Mouse (Mus musculus) right cerebral cortex, postnatal 10 days (tissue): ENCODE measurements around the gene Snx11.
"Not testable (repeated sequence)": the region's sequence is repeated elsewhere in the genome, so short reads cannot be mapped to it uniquely, and the experiment has no call there.

ENCODE experiments used
- DNase-seq, 2 experiments: peaks; one replicate each; pipeline ENCODE4 v3.0.0; 2021; ENCODE audit warnings: low spot score in 2 of 2

Snx11 gene

DNA sequence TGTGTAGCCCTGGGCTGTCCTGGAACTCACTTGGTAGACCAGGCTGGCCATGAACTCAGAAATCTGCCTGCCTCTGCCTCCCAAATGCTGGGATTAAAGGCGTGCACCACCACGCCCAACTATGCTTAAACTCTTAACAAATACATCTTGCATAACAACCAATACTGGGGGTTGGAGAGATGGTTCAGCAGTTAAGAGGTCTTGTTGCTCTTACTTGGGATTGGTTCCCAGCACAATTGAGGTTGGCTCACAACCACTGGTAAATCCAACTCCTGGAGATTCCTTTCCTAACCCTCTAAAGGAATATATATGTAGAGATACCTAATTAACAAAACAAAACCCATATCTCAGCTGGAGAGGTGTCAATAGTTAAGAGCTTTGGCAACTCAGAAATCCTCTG, 18.7 kb upstream of the Snx11 start:
- DNase-seq = no peak

DNA sequence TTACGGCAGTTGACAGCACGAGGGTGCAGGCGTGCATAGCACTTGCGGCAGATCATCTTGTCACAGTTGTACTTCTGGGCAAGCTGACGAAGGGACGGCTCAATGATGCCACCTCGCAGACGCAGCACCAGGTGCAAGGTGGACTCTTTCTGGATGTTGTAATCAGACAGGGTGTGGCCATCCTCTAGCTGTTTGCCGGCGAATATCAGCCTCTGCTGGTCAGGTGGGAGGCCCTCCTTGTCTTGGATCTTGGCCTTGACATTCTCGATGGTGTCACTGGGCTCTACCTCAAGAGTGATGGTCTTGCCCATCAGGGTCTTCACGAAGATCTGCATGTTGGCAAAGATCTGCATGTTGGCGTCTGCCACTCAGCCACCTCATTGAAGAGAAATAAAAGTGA, 18.1 kb upstream of the Snx11 start:
- DNase-seq = no peak

DNA sequence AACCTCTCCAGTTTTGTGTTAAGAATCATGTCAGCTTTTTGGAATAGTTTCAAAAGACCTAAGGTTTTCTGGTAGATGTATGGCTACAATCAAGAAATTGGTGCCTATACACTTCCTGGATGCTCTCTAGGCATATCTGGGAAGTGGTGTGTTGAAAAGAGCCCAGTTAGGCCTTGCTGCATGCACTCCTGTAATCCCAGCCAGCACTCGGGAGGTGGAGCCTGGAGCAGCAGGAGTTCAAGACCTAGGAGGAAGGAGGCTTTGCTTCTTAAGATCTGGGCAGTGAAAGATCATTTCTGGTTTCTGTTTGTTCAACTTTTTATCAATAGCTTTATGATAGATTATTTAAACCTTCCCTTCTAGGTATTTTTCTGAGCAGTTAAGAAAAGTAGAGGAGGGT, 13.3 kb upstream of the Snx11 start:
- no peak for DNase-seq

DNA sequence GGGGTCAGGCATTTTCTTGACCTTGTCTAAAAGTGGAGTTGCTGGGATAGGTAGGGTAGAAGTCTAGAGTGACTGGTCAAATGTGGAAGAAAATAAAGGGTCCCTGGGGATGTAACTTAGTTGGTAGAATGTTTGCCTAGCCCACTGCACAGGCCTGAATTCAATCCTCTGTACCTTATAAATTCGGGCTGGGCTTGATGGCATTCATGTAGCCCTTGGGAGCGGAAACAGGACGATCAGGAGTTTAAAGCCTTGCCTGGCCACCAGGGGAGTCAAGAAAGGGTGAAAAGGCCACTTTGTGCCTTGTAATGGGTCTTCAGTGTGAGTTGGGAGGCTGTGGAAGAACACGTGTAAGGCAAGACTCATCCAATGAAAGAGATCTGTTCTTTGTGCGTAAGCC, 12.6 kb upstream of the Snx11 start:
- DNase-seq = no peak

DNA sequence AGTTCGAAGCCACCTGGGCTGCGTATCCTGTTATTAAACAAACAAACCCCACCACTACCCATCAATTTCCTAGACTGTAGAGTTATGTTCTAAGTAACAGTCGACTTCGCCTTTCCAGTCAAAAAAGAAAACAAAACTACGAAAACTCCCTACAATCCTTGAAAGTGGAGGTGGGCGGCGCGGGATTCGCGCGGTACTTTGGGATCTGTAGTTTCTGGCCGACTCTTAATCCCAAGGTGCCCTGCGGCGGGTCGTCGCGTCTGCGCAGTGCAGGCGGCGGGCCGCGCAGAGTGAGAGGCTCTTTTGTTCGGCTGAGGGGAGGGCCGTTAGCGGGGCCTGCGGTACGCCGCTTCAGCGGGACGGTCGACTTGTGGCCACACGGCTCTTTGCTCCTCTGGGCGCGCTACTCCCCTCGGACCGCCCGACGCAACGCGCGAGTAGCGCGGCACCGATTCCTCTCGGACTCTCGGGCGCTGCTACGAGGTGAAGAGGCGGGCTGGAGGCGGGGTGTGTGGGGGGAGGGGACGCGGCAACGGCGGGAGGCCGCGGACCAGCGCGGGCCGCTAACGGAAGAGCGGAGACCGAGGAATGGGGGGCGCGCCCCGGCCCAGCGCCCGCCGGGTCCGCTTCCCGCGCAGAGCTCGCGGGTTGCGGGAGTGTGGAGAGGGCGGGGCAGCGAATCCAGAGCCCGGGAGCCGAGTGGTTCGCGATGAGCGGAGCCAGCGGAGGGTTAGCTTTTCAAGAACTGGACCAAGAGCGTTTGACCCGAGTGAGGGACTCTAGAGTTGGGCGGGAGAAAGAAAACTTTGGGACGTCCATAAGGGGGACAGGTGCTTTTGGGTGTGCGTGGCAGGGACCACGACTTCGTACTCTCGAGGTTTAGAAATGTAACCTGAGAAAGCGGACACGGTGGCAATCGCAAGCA, 11.8 kb upstream of the Snx11 start, which contains the start of gene Cbx1:
Cbx1 (plus strand) TSS at position 257 of the 925 bp plus-strand sequence.
- DNase-seq = peak; percentile 94

DNA sequence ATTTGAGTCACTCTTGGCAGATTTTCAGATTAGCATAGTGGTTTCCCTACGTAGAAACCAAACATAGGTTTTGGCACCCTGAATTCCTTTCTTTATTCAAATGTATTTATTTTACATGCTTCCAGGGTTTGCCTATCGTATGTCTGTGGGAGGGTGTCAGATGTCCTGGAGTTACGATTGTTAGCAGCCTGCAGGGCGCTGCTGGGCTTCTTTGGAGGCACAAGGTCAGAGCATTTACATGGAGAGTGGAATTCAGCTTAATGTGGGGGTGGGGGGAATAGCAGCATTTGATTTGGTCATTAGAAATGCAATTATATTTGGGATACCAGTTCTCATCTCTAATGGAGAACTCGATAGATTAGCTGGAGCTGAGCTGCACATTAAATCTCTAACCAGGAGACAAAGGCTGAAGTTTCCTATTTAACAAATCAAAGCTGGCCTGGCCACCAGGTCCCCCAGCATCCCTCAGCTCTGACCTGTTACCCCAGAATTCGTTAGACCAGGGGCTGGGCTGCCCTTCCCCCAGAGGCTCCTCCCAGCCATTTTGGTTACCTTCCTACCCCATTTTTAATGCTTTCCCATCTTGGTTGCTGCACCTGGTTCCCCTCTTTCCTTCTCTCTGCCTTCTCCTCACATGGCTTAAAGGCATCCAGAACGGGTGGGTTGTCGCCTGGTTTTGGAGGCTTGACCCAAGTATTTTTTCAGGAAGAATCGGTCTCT, 9.5 kb upstream of the Snx11 start:
- DNase-seq = no peak

DNA sequence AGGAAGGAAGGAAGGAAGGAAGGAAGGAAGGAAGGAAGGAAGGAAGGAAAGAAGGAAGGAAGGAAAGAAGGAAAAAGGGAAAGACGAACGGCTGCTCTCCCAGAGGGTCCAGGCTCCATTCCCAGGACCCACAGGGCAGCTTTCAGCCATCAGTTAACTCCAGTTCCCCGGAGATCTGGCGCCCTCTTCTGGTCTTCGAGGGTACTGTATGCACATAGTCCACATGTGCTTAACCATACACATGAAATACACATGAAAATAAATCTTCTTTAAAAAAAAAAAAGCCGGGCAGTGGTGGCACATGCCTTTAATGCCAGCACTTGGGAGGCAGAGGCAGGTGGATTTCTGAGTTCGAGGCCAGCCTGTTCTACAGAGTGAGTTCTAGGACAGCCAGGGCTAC, 7.5 kb upstream of the Snx11 start:
- DNase-seq = peak; percentile 55 to 76

DNA sequence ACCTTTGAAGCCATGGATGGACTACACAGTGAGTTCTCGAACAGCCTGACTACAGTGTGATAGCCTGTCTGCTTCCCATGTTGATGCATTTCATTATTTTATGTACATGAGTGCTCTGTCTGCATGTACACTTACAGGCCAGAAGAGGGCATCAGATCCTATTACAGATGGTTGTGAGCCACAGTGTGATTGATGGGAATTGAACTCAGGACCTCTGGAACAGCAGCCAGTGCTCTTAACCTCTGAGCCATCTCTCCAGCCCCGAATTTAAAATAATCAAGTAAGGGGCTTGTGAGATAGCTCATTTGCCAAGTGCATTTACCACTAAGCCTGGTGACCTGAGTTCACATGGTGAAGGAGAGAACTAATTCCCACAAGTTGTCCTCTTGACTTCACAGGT, 4.1 kb upstream of the Snx11 start:
- DNase-seq = no peak

DNA sequence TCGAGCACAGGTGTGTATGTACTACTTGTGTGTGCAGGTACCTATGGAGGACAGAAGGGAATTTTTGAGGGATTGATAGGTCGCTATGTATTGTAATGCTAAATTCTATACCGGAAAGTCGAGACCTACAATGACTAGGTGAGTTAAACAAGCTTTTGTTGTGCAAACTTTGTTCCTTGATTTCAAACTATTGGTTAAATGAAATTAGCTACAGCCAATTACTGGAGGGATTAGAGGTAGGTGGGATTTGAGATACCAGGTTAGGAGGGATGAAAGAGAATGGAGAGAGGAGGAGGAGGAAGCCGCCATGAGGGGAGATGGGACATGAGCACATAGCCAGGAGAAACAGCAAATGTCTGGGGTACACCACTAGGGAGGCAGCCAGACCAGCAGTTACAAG, 2.9 kb upstream of the Snx11 start:
- no peak for DNase-seq

DNA sequence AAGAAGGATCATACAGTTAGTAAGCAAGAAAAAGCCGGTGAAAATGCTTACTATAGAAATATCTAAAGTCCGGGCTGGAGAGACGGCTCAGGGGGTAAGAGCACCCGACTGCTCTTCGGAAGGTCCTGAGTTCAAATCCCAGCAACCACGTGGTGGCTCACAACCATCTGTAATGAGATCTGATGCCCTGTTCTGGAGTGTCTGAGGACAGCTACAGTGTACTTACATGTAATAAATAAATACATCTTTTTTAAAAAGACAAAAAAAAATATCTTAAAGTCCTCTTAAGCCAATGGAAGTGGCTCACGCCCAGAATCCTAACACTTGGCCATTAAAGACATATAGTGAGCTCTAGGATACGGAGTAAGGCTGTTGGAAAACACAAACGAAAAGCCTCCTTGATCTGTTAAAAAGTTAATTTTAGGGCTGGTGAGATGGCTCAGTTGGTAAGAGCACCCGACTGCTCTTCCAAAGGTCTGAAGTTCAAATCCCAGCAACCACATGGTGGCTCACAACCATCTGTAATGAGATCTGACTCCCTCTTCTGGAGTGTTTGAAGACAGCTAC, 785 bp upstream of the Snx11 start:
- DNase-seq = not testable (repeated sequence)

DNA sequence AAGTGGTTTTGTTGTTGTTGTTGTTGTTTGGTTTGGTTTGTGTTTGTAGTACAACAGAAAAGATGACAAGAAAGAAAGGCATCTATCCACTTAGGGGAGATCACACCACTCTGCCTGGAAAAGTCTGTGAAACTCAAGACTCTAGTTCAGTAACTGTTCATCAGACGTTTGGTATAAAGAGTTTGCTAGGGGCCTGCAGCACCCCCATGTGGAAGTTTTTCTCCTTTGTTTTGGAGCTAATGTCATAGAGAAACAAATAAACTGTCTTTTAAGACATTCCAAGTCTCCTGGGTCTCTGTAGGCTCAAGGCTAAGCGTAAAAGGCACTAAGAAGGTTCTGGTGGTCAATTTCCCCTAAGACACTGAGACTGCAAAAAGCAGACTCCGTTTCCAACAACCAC, 1.3 kb downstream of the Snx11 start:
- no peak for DNase-seq

DNA sequence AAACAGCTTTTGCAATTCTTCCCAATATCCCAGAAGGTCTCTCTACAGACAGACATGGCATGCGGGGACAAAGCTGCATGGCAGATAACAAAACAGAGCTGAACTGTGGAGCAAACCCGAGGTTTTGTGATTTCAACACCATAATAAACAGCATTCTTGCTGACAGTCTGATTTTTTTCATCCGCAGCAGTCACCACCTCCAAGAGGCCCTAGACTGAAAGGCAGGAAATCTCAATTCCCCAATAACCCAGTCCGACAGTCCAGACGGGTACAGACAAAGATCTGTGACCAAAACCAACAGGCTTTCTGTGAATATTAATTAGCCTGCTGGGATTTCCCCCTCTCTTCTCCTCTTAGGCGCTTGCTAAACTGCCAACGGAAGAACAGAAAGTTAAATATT, 1.7 kb downstream of the Snx11 start:
- no peak for DNase-seq

DNA sequence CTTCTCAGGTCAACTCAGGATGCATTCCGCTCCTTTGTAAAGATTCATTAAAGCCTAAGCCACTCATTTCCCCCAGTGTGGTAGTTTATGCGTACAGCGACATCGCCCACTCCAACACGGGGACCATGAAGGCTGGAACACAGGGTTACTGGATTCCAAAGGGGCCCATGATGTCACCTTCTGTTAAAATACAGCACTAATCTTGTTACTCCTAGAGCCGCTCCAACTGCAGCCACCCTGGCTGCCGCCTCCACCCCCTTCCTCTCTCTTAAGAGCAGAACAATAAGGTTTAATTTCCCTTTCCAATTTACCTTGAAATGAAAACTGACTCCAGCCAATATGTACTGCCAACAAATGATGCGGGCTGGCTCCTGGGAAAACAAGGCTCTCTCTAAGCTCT, 2.3 kb downstream of the Snx11 start:
- no peak for DNase-seq

DNA sequence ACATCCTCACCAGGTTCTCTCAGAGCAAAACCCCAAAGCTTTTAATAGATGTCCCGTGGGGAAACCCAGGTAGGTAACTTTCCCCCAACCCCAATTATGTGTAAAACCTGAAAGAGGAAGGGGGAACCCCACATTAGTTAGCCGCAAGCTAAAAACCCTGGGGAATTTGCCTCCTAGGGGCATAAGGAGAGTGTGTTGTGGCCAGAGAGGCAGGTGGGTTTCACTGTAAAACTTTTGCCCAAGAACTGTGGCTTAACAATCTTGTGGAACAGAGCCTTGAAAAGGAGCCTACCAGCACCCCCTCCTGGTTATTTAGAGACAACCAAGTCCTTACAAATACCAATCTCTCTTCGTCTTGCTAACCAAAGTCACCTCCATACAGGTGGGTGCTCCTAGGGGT, 2.8 kb downstream of the Snx11 start:
- DNase-seq = no peak

DNA sequence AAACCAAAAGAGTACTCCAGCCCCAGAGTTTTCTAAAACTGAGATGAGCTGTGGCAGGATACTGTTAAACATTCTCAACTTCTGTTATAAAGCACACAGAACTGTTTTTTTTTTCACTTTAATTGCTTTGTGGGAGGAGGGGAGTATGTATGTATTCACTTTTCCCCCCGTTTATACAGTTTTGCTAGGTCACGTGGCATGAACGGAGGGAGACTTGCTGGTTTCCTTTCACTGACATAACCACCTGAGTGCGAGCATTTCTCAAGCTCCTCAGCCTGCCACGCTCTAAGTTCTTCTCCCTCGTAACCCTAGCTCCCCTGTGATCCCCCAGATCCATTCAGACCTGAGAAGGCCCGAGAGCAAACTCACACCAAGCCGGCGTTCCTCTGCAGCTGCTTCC, 4.9 kb downstream of the Snx11 start:
- DNase-seq = no peak

DNA sequence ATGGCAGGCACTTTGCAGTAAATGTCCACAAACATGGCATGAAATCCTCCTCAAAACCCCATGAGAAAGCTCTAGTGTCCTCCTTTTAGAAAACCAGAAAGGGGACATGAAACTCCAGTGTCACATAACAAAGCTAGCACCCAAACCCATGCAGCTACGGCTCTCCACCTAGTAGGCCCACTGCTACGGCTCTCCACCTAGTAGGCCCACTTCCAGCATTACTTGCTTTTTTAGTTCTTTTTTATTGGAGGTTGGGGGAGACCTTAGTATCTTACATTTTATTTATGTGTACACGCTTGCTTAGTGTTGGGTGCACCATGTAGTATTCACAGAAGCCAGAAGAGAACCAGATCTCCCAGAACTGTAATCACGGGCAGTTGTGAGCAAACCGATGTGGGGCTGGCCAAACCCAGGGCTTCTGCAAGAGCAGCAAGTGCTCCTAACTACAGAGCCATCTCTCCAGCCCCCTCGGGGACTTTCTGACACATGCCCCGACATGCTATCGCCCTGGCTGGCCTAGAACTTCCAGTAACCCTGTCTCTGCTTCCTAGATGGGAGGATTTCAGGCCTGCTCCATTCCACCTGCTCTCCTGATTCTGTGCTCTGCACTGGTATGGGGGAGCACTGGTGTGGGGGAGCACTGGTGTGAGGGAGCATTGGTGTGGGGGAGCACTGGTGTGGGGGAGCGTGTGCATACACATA, 5.9 kb downstream of the Snx11 start:
- DNase-seq = no peak

DNA sequence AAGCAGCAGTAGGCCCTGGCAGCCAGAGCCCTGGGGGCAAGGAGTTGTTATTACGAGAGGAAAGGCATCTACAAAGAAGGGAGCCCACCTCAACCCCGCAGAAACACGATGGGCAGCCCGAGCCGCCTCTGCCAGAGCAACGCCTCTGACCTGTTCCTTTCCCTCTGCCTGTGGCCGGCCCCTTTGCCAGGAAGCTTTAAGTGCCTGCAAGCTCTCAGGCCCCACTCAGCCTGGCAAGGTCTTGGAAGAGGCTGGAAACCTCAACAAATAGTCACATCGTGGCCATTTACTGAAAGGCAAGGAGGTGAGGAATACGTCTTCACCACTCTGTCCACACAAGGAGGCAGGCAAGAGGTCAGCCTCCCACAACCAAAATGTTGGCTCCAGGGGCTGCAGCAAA, 9.1 kb downstream of the Snx11 start:
- DNase-seq = no peak

DNA sequence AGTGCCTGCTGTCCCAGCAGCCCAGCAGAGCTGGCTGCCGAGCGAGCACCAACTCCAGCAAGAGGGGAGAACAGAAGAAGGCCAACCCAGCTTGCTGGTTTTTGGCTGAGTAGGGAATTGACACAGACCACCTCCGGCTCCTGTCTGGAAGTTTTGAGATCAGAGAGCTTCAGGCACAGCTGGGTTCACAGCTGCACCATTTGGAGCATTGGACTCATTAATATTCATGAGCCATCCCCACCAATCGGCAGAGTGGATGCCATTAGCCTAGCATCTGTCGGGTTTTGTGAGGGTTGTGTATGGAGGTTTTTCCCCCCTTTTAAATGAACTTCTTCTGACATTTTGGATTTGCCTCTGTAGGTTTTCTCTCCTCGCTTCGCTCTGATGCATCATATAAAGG, 10.3 kb downstream of the Snx11 start:
- DNase-seq = no peak

DNA sequence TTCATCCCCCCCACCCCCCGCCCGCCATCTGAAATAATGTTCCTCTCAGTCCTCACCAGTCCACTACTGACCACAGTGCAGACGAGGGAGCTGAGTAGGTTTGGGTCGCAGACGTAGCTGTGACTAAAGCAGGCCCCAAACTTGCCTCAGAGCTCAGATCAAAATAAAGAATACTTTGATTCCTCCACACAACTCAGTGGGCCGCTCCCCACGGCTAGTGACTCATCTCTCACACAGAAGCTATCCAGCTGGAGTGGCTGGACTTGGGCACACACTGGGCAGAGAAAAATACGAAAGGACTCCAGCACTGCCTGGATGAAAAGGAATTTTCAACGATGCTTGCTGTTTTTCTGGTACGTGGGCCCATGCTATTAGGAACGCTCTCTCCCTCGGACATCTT, 10.8 kb downstream of the Snx11 start:
- no peak for DNase-seq

DNA sequence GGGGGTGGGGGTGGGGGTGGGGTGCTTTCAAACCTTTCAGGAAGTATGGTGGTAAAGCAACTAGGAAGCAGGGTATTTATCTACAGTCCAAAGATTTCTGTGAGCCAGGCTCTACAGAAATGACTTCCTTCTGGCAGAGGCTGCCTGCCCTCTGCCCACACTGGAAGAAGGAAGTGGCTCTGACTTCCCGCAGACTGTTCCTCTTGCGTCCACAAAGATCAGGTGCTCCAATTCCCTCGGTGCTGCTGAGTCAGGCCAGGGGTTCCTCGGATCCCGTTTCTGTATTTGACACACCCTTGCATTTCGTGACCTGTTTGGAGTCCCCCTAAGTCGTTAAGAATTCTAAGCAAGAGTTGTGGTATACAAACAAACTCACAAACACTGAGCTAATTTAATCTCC, 11.7 kb downstream of the Snx11 start:
- DNase-seq = no peak

DNA sequence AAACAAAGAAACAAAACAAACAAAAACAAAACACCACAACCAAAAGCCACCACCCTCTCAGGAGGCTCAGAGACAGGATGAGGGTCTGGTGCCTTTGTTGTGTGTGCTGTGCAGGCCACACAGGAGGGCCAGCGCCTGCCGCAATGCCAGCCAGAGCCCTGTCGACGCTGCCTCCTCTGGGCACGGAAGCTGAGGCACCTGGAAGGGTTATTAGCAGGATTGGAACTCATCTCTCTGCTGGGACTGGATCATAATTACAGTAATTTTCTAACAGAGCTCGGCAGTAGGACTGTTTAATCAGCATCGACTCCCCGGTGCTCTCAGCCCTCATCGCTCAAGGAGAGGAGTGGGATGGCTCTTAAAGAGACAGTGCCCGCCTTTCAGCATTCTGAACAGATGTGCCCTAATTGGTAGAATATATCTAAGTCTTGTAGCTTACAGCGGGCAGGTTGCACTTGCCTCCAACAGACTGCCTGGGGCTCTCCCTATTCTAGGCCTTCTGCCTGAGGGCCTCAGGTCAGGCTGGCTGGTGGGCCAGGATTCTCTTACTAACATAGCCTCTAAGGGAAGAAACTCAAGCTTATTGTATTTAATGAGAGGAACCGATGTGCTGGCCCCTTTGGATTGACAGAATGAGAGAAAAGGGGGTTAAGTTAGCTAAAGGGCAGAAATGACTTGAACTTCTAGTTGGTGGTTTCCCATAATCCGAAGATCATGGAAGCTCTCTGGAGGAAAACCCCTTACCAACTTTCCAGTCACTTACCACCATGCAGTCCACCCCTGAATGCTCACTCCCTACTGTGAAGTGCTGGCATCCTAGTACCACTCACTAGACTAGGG, 12.6 kb downstream of the Snx11 start:
- no peak for DNase-seq
